Mouse (Mus musculus) CH12.LX (cell line): ENCODE data around the gene Il1rl2. TPM values are rescaled to one million over a fixed set of nuclear protein-coding genes. Genes with fewer than 3 reads are reported as not detected.

ENCODE experiments used
- DNase-seq: peaks from one replicate; pipeline ENCODE4 v3.0.0-alpha.2; 2013; ENCODE audit errors: extremely low read depth
- H3K27ac ChIP-seq: 2 replicates; pipeline ENCODE4 v1.5.1; 2012; ENCODE audit warnings: low read depth, mild to moderate bottlenecking, control low read depth, moderate library complexity; ENCODE audit not compliant: insufficient read depth
- H3K27me3 ChIP-seq: replicated peaks from 2 replicates; pipeline ENCODE3; 2012; ENCODE audit warnings: inconsistent platforms
- H3K36me3 ChIP-seq, 2 experiments: replicated peaks in 1 of 2; 2 replicates each; pipeline versions ENCODE3 to v1.6.1; 2012; ENCODE audit warnings: inconsistent platforms in 1 of 2, low read length in 1 of 2, mild to moderate bottlenecking in 1 of 2, mixed read lengths in 1 of 2, moderate library complexity in 1 of 2; ENCODE audit not compliant: control insufficient read depth in 1 of 2, insufficient read depth in 1 of 2
- H3K4me1 ChIP-seq, 2 experiments: 2 replicates each; pipeline ENCODE4 v1.6.1; 2012; ENCODE audit warnings: inconsistent platforms in 1 of 2, moderate library complexity in 1 of 2; ENCODE audit not compliant: insufficient read depth in 2 of 2, control insufficient read depth in 1 of 2
- H3K4me2 ChIP-seq: 2 replicates; pipeline ENCODE4 v1.6.1; 2012; ENCODE audit warnings: low read depth, mild to moderate bottlenecking, control low read depth; ENCODE audit not compliant: poor library complexity, insufficient read depth, severe bottlenecking
- H3K4me3 ChIP-seq, 3 experiments: fragments of 150-350 bp in 1 of 3; sonication (generic) in 1 of 3; replicated peaks in 1 of 3; 2 replicates each; pipeline versions ENCODE3 to v1.5.1; 2011 to 2012; ENCODE audit warnings: low read depth in 2 of 3, low read length in 2 of 3, mild to moderate bottlenecking in 2 of 3, moderate library complexity in 2 of 3, control low read depth in 1 of 3, improper control_type of control experiment in 1 of 3, inconsistent platforms in 1 of 3, mixed read lengths in 1 of 3; ENCODE audit not compliant: poor library complexity in 1 of 3
- H3K79me2 ChIP-seq: replicated peaks from 2 replicates; pipeline ENCODE4 v1.6.1; 2012; ENCODE audit warnings: mild to moderate bottlenecking, moderate library complexity; ENCODE audit not compliant: control insufficient read depth, poor library complexity, insufficient read depth, severe bottlenecking; ENCODE audit errors: extremely low read depth
- H3K9ac ChIP-seq: 2 replicates; pipeline ENCODE4 v1.6.1; 2012; ENCODE audit warnings: low read depth, mild to moderate bottlenecking, control low read depth, moderate library complexity; ENCODE audit not compliant: insufficient read depth
- H3K9me3 ChIP-seq: replicated peaks from 2 replicates; pipeline ENCODE3; 2012; ENCODE audit warnings: low read length, inconsistent platforms, mixed read lengths
- BHLHE40 ChIP-seq: IDR thresholded peaks from 2 replicates; pipeline ENCODE4 v1.6.1; 2011; ENCODE audit warnings: mild to moderate bottlenecking, low read depth, low read length, improper control_type of control experiment
- CHD1 ChIP-seq: IDR thresholded peaks from 2 replicates; pipeline ENCODE4 v1.6.1; 2012; ENCODE audit warnings: low read depth, low read length, improper control_type of control experiment, inconsistent platforms
- CHD2 ChIP-seq: IDR thresholded peaks from 2 replicates; pipeline ENCODE4 v1.6.1; 2011; ENCODE audit warnings: low read length, improper control_type of control experiment
- CTCF ChIP-seq, 2 experiments: IDR thresholded peaks in 1 of 2; conservative IDR thresholded peaks in 1 of 2; 2 replicates each; pipeline ENCODE4 v1.5.1; 2011 to 2012; ENCODE audit warnings: low read depth in 2 of 2, low read length in 2 of 2, improper control_type of control experiment in 1 of 2, inconsistent platforms in 1 of 2, mild to moderate bottlenecking in 1 of 2, moderate library complexity in 1 of 2
- E2F4 ChIP-seq: IDR thresholded peaks from 2 replicates; pipeline ENCODE4 v1.6.1; 2011; ENCODE audit warnings: low read depth, low read length, improper control_type of control experiment; ENCODE audit not compliant: insufficient replicate concordance
- ETS1 ChIP-seq: conservative IDR thresholded peaks from 2 replicates; pipeline ENCODE4 v1.6.1; 2012; ENCODE audit warnings: low read depth, mild to moderate bottlenecking, inconsistent platforms, low read length, improper control_type of control experiment, moderate library complexity
- GABPA ChIP-seq: IDR thresholded peaks from 2 replicates; pipeline ENCODE4 v1.6.1; 2012; ENCODE audit warnings: low read depth, low read length, improper control_type of control experiment, inconsistent platforms; ENCODE audit not compliant: insufficient replicate concordance
- HCFC1 ChIP-seq: IDR thresholded peaks from 2 replicates; pipeline ENCODE4 v1.6.1; 2012; ENCODE audit warnings: low read depth, mild to moderate bottlenecking, inconsistent platforms, low read length, improper control_type of control experiment
- IRF4 ChIP-seq: IDR thresholded peaks from 2 replicates; pipeline ENCODE4 v1.6.1; 2014; ENCODE audit warnings: low read depth, mild to moderate bottlenecking, inconsistent platforms, low read length, improper control_type of control experiment
- JUND ChIP-seq: conservative IDR thresholded peaks from 2 replicates; pipeline ENCODE4 v1.6.1; 2011; ENCODE audit warnings: low read depth, low read length, improper control_type of control experiment
- MAFK ChIP-seq: IDR thresholded peaks from 2 replicates; pipeline ENCODE4 v1.6.1; 2011; ENCODE audit warnings: low read length, improper control_type of control experiment; ENCODE audit not compliant: insufficient replicate concordance
- MAX ChIP-seq: IDR thresholded peaks from 2 replicates; pipeline ENCODE4 v1.6.1; 2011; ENCODE audit warnings: low read length, improper control_type of control experiment
- MAZ ChIP-seq: IDR thresholded peaks from 2 replicates; pipeline ENCODE4 v1.6.1; 2012; ENCODE audit warnings: low read depth, mild to moderate bottlenecking, inconsistent platforms, low read length, improper control_type of control experiment, moderate library complexity
- MEF2A ChIP-seq: IDR thresholded peaks from 2 replicates; pipeline ENCODE4 v1.6.1; 2014; ENCODE audit warnings: low read depth, mild to moderate bottlenecking, inconsistent platforms, low read length, improper control_type of control experiment, borderline replicate concordance
- MXI1 ChIP-seq: IDR thresholded peaks from 2 replicates; pipeline ENCODE4 v1.6.1; 2011; ENCODE audit warnings: mild to moderate bottlenecking, low read depth, low read length, improper control_type of control experiment
- MYC ChIP-seq: IDR thresholded peaks from 2 replicates; pipeline ENCODE4 v1.6.1; 2011; ENCODE audit warnings: low read depth, mild to moderate bottlenecking, improper control_type of control experiment, low read length
- NELFE ChIP-seq: IDR thresholded peaks from 2 replicates; pipeline ENCODE4 v1.6.1; 2011; ENCODE audit warnings: low read depth, low read length, improper control_type of control experiment
- POLR2A ChIP-seq: IDR thresholded peaks from 2 replicates; pipeline ENCODE4 v1.6.1; 2011; ENCODE audit warnings: low read depth, mild to moderate bottlenecking, improper control_type of control experiment, low read length
- RCOR1 ChIP-seq: conservative IDR thresholded peaks from 2 replicates; pipeline ENCODE4 v1.6.1; 2012; ENCODE audit warnings: low read depth, mild to moderate bottlenecking, inconsistent platforms, low read length, improper control_type of control experiment
- TCF12 ChIP-seq: IDR thresholded peaks from 2 replicates; pipeline ENCODE4 v1.6.1; 2014; ENCODE audit warnings: low read depth, mild to moderate bottlenecking, inconsistent platforms, low read length, improper control_type of control experiment
- UBTF ChIP-seq: IDR thresholded peaks from 2 replicates; pipeline ENCODE4 v1.6.1; 2012; ENCODE audit warnings: low read depth, mild to moderate bottlenecking, inconsistent platforms, low read length, improper control_type of control experiment, moderate library complexity
- USF1 ChIP-seq: IDR thresholded peaks from 2 replicates; pipeline ENCODE4 v1.6.1; 2014; ENCODE audit warnings: low read depth, mild to moderate bottlenecking, inconsistent platforms, low read length, improper control_type of control experiment
- USF2 ChIP-seq: conservative IDR thresholded peaks from 2 replicates; pipeline ENCODE4 v1.6.1; 2011; ENCODE audit warnings: low read depth, low read length, improper control_type of control experiment
- ZC3H11A ChIP-seq: IDR thresholded peaks from 2 replicates; pipeline ENCODE4 v1.6.1; 2012; ENCODE audit warnings: low read depth, mild to moderate bottlenecking, inconsistent platforms, low read length, improper control_type of control experiment
- ZMIZ1 ChIP-seq: IDR thresholded peaks from 2 replicates; pipeline ENCODE4 v1.6.1; 2012; ENCODE audit warnings: low read depth, mild to moderate bottlenecking, inconsistent platforms, low read length, improper control_type of control experiment
- ZNF384 ChIP-seq: IDR thresholded peaks from 2 replicates; pipeline ENCODE4 v1.6.1; 2012; ENCODE audit warnings: low read depth, low read length, improper control_type of control experiment, inconsistent platforms
- dilution Hi-C: fragments of 300-500 bp; cut with MboI; formaldehyde crosslinking; loops from 2 replicates; pipeline ENCODE4 v1.14.3; 2020; ENCODE audit warnings: low sequenced_read_pairs; ENCODE audit not compliant: extremely low pct_unique_long_range_greater_than_20kb, extremely low pct_ligation_motif_present
- in situ Hi-C: fragments of 300-500 bp; cut with MboI; formaldehyde crosslinking; loops from 3 replicates; pipeline ENCODE4 v1.14.3; 2019; ENCODE audit warnings: low sequenced_read_pairs, low pct_ligation_motif_present, low pct_unique_long_range_greater_than_20kb, mixed read lengths
- polyA plus RNA-seq: library from polyadenylated mRNA; unstranded; fragments of >175 nt; gene quantifications from 2 replicates; pipeline ENCODE4 v1.2.1, GENCODE M21; 2012; ENCODE audit warnings: low read depth; ENCODE audit not compliant: insufficient read length
- total RNA-seq, 2 experiments: library from RNA; depleted of rRNA; stranded (reverse); fragments of 300-350 nt in 1 of 2; fragments of >200 nt in 1 of 2; gene quantifications; 2 replicates each; pipeline ENCODE4 v1.2.3; 2012 to 2014

The Il1rl2 gene
- total and polyA plus RNA-seq, 3 experiments = not detected

GRCm38 (mm10) chr1:40330181-40330580 is 5.8 kb downstream of the Il1rl2 start:
- no peak overlapping the region for H3K4me3 ChIP-seq
- H3K27ac ChIP-seq = no peak overlapping the region
- in situ Hi-C loops = no loop called here
- TF ChIP-seq UBTF (no peak), MYC (no peak), ZNF384 (no peak), NELFE (no peak), CHD1 (no peak), MXI1 (no peak), MAFK (no peak), MAZ (no peak), BHLHE40 (no peak), MAX (no peak), E2F4 (no peak), ZMIZ1 (no peak), USF2 (no peak), USF1 (no peak), RCOR1 (no peak), TCF12 (no peak), JUND (no peak), CHD2 (no peak)
- no peaks in the 10 kb centered on the region for H3K27me3 ChIP-seq
- no peaks in the 10 kb centered on the region for H3K4me1 ChIP-seq
- dilution Hi-C loops = no loop called here
- no peak overlapping the region for H3K4me2 ChIP-seq
- H3K36me3 ChIP-seq = no peaks in the 10 kb centered on the region
- H3K9ac ChIP-seq = no peak overlapping the region
- no peaks in the 10 kb centered on the region for H3K79me2 ChIP-seq
- H3K9me3 ChIP-seq = no peaks in the 10 kb centered on the region
- no peak for DNase-seq

GRCm38 (mm10) chr1:40339346-40339745 is 14.9 kb downstream of the Il1rl2 start:
- Histone ChIP-seq H3K4me1 (no peaks in the 10 kb centered on the region), H3K9me3 (no peaks in the 10 kb centered on the region), H3K36me3 (no peaks in the 10 kb centered on the region), H3K4me3 (no peak overlapping the region), H3K27ac (no peak overlapping the region), H3K4me2 (no peak overlapping the region), H3K27me3 (no peaks in the 10 kb centered on the region), H3K79me2 (no peaks in the 10 kb centered on the region), H3K9ac (no peak overlapping the region)
- dilution Hi-C loops (no loop called here), in situ Hi-C loops (no loop called here)
- no peak for DNase-seq
- TF ChIP-seq ZC3H11A (no peak), POLR2A (no peak), ETS1 (no peak), HCFC1 (no peak), RCOR1 (no peak), ZNF384 (no peak), IRF4 (no peak), GABPA (no peak), CTCF (conservative IDR thresholded peaks at IDR 0.05 in 1 of 2, IDR thresholded peaks at IDR 0.05 in 1 of 2; ENCODE audit: low read depth in 2 of 2, low read length in 2 of 2) (no peak), MYC (no peak), MEF2A (no peak)
